Mouse (Mus musculus) lung, embryonic 14.5 days (tissue): ENCODE measurements around the gene Btn2a2. TPM values are rescaled to one million over a fixed set of nuclear protein-coding genes. Genes with fewer than 3 reads are reported as not detected.

Experiments
- ATAC-seq: fragments of 200-750 bp; cut with Nextera tagmentation; 2 replicates; pipeline ENCODE4 v1.8.0; 2017; ENCODE audit warnings: mild to moderate bottlenecking, moderate TSS enrichment, moderate library complexity; ENCODE audit not compliant: insufficient read depth
- DNase-seq: peaks from one replicate; pipeline ENCODE4 v3.0.0-alpha.2; 2015
- H3K27ac ChIP-seq: fragments of 300-500 bp; sonication (generic); 2 replicates; pipeline ENCODE4 v1.5.1; 2014; ENCODE audit warnings: low read depth, mild to moderate bottlenecking, moderate library complexity
- H3K27me3 ChIP-seq: fragments of 300-500 bp; sonication (generic); 2 replicates; pipeline ENCODE4 v1.6.1; 2014; ENCODE audit warnings: low read length, control low read depth; ENCODE audit not compliant: insufficient read depth
- H3K36me3 ChIP-seq: fragments of 300-500 bp; sonication (generic); 2 replicates; pipeline ENCODE4 v1.6.1; 2014; ENCODE audit warnings: control low read depth; ENCODE audit not compliant: insufficient read depth
- H3K4me1 ChIP-seq: fragments of 300-500 bp; sonication (generic); 2 replicates; pipeline ENCODE4 v1.6.1; 2014; ENCODE audit warnings: antibody characterized with exemption, control low read depth; ENCODE audit not compliant: insufficient read depth
- H3K4me2 ChIP-seq: fragments of 300-500 bp; sonication (generic); 2 replicates; pipeline ENCODE4 v1.6.1; 2014; ENCODE audit warnings: mild to moderate bottlenecking
- H3K4me3 ChIP-seq: fragments of 300-500 bp; sonication (generic); 2 replicates; pipeline ENCODE4 v1.5.1; 2014; ENCODE audit warnings: low read depth, low read length
- H3K9ac ChIP-seq: fragments of 300-500 bp; sonication (generic); 2 replicates; pipeline ENCODE4 v1.6.1; 2014
- H3K9me3 ChIP-seq: fragments of 300-500 bp; sonication (generic); 2 replicates; pipeline ENCODE4 v1.6.1; 2016; ENCODE audit warnings: low read depth, low read length, control low read depth
- CTCF ChIP-seq: IDR thresholded peaks from 2 replicates; pipeline ENCODE4 v1.5.1; 2016; ENCODE audit warnings: antibody characterized with exemption, low read depth
- WGBS: fragments of 180-500 bp; shearing (Covaris S2); extraction: QIAGEN DNeasy Blood & Tissue Kit; methylation state at CpG from one replicate; pipeline ENCODE4 v1.1.7; 2014; 5-methylcytosine and 5-hydroxymethylcytosine counted together
- polyA plus RNA-seq: library from polyadenylated mRNA; unstranded; fragments of >200 nt; fragmentation: Nextera tagmentation; extraction: Ambion mirVana; gene quantifications from 2 replicates; pipeline ENCODE4 v1.2.1, GENCODE M21; 2014

The Btn2a2 gene
- polyA plus RNA-seq, 1 experiment from 2014 or later: 0.63 TPM

GRCm38 (mm10) chr13:23529480-23530165 lies 41.0 kb upstream of the Btn2a2 start:
- Histone ChIP-seq H3K4me3 (peak overlapping the region; percentile 53), H3K9ac (peak overlapping the region; percentile 89), H3K4me2 (peak overlapping the region; percentile 63), H3K27me3 (no peaks in the 10 kb centered on the region), H3K9me3 (no peaks in the 10 kb centered on the region), H3K4me1 (peaks cover 19% of the 10 kb centered on the region; the same call in 1 of the 2 replicates), H3K36me3 (no peaks in the 10 kb centered on the region), H3K27ac (peak overlapping the region; percentile 99)
- ATAC-seq: no peak
- WGBS: 10% methylated on average over 2 of the region's 2 CpGs
- DNase-seq: peak; percentile 30
- no peak for TF ChIP-seq CTCF

- Histone ChIP-seq H3K4me1 (peaks cover 19% of the 10 kb centered on the region; the same call in 1 of the 2 replicates), H3K9me3 (no peaks in the 10 kb centered on the region), H3K27me3 (no peaks in the 10 kb centered on the region), H3K27ac (peak overlapping the region; percentile 19; the same call in 1 of the 2 replicates), H3K9ac (no peak overlapping the region), H3K4me2 (peak overlapping the region; percentile 63), H3K36me3 (no peaks in the 10 kb centered on the region), H3K4me3 (no peak overlapping the region)
- ATAC-seq: no peak
- TF ChIP-seq CTCF: no peak
- WGBS: 67% methylated on average over 5 of the region's 5 CpGs
- DNase-seq: no peak
These were observed 40.3 kb upstream of the Btn2a2 start for GRCm38 (mm10) chr13:23529005-23529404.

- H3K9ac ChIP-seq: peak overlapping the region; percentile 38
- H3K4me1 ChIP-seq: 0 out of 2 replicates have a peak, but pooled peaks cover 10% of the 10 kb centered on the region
- WGBS: under 1% methylated on average over 17 of the region's 17 CpGs
- DNase-seq (peak; percentile 99), ATAC-seq (peak; percentile 28; the same call in 1 of the 2 replicates)
- no peaks in the 10 kb centered on the region for H3K27me3 ChIP-seq
- no peak for TF ChIP-seq CTCF
- H3K27ac ChIP-seq: peak overlapping the region; percentile 48
- H3K36me3 ChIP-seq: no peaks in the 10 kb centered on the region
- H3K4me3 ChIP-seq: peak overlapping the region; percentile 36
- H3K4me2 ChIP-seq: peak overlapping the region; percentile 53
- H3K9me3 ChIP-seq: no peaks in the 10 kb centered on the region
These were observed 37.7 kb upstream of the Btn2a2 start for GRCm38 (mm10) chr13:23526312-23526711.

DNA sequence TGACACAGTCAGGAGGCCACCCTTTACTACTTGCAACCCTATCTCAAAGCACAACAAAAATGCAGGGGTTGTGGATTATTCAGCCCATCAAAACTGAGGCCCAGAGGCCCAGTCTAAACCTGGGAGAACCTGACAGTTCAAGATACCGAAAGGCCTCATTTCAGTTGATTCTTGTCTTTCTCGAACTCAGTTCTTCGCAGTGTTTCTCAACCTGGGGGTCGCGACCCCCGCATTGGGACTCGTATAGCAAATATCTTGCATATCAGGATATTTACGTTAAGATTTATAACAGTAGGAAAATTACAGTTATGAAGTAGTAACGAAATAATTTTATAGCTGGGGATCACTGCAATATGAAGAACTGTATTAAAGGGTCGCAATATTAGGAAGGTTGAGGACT lies 37.2 kb upstream of the Btn2a2 start:
- ATAC-seq: no peak
- H3K9me3 ChIP-seq: no peaks in the 10 kb centered on the region
- peak overlapping the region; percentile 53 for H3K4me2 ChIP-seq
- 1% methylated on average over 10 of the region's 10 CpGs for WGBS
- peak overlapping the region; percentile 36 for H3K4me3 ChIP-seq
- no peaks in the 10 kb centered on the region for H3K36me3 ChIP-seq
- no peaks in the 10 kb centered on the region for H3K27me3 ChIP-seq
- H3K4me1 ChIP-seq: 0 out of 2 replicates have a peak, but pooled peaks cover 10% of the 10 kb centered on the region
- TF ChIP-seq CTCF: no peak
- peak overlapping the region; percentile 13; the same call in 1 of the 2 replicates for H3K9ac ChIP-seq
- DNase-seq: peak; percentile 74
- no peak overlapping the region for H3K27ac ChIP-seq

DNA sequence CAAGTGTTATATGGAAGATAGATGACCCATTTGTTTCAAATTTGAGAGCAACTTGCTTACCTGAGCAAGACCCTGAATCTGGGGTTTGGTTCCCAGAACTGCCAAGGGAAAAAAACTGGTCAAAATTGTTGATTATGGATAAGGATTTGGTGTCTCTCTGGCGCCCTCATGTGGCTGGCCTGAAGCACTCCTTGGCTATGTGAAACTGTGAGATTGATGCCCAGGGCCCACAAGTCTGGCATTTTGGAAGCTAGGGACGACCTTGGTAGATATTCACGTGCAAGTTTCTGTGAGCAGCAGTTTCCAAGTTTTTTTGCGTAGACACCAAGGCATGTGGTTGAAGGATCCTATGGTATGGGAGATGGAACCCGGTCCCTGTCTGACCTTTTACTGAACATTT lies 36.0 kb upstream of the Btn2a2 start:
- H3K9ac ChIP-seq: no peak overlapping the region

GRCm38 (mm10) chr13:23523976-23524375 lies 35.3 kb upstream of the Btn2a2 start:
- no peaks in the 10 kb centered on the region for H3K9me3 ChIP-seq
- no peak for DNase-seq
- ATAC-seq: no peak
- 48% methylated on average over 5 of the region's 5 CpGs for WGBS
- no peak overlapping the region for H3K9ac ChIP-seq
- 0 out of 2 replicates have a peak, but pooled peaks cover 10% of the 10 kb centered on the region for H3K4me1 ChIP-seq
- H3K27me3 ChIP-seq: no peaks in the 10 kb centered on the region
- no peak overlapping the region for H3K27ac ChIP-seq
- H3K4me3 ChIP-seq: no peak overlapping the region
- no peak for TF ChIP-seq CTCF
- H3K36me3 ChIP-seq: no peaks in the 10 kb centered on the region
- no peak overlapping the region for H3K4me2 ChIP-seq

More for the DNA sequence above, 36.0 kb upstream of the Btn2a2 start:
- Histone ChIP-seq H3K27me3 (no peaks in the 10 kb centered on the region), H3K27ac (no peak overlapping the region), H3K4me1 (0 out of 2 replicates have a peak, but pooled peaks cover 10% of the 10 kb centered on the region), H3K4me3 (no peak overlapping the region), H3K36me3 (no peaks in the 10 kb centered on the region), H3K9me3 (no peaks in the 10 kb centered on the region), H3K4me2 (0 out of 2 replicates have a peak overlapping the region, but pooled peaks have one; percentile 20)
- no peak; the same call in 1 of the 2 replicates for ATAC-seq
- 5% methylated on average over 5 of the region's 5 CpGs for WGBS
- peak; percentile 90 for DNase-seq
- peak; percentile 88 for TF ChIP-seq CTCF

DNA sequence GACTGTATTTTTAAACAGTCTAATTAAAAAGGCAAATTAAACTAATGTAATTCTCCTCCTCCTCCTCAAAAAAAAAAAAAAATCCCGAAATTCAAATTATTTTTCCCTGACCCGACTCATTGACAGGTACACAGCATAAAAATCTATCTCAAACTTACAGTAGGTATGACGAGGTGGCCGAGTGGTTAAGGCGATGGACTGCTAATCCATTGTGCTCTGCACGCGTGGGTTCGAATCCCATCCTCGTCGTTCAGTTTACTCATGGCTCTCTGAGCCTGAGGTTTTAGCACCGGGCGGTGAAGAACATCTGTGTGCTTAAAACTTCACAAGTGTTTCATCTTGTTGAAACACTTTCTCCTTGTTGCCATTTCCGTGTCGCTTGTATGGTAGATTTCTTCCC lies 33.0 kb upstream of the Btn2a2 start:
- WGBS: under 1% methylated on average over 14 of the region's 14 CpGs
- ATAC-seq (peak; percentile 49; the same call in 1 of the 2 replicates), DNase-seq (peak; percentile 91)
- Histone ChIP-seq H3K4me3 (peak overlapping the region; percentile 15), H3K27ac (no peak overlapping the region), H3K4me1 (0 out of 2 replicates have a peak, but pooled peaks cover 4% of the 10 kb centered on the region), H3K27me3 (no peaks in the 10 kb centered on the region), H3K9ac (no peak overlapping the region), H3K4me2 (peak overlapping the region; percentile 53), H3K36me3 (no peaks in the 10 kb centered on the region), H3K9me3 (no peaks in the 10 kb centered on the region)
- TF ChIP-seq CTCF: no peak
